Mouse (Mus musculus): Measurements from ENCODE around the gene Sebox. TPM values are rescaled to one million over a fixed set of nuclear protein-coding genes. Genes with fewer than 3 reads are reported as not detected.
A peak's percentile ranks its signal among the peaks of the same experiment; 100 is the strongest.

The Sebox gene
- polyA plus RNA-seq, 1 experiment from 2014 or later, result not detected

DNA sequence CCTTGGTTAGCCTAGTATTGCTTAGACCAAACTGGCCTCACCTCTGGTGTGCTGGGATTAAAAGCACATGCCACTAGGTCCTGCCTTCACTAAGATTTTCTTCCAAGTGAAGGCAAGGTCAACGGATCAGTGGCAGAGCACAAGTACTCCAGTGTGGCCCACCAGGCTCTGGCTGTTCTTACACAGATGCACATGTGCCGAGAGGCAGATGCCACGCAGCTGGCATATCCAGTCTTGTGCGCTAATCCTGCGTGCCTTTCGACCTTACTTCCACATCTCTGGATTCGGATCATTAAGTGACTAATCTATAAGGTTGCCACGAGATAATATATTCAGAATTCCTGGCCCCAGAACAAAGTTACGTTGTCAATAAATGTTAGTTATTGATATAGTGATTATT, 38.1 kb upstream of the Sebox start:
- DNase-seq (ENCODE audit: low spot score) (no peak), ATAC-seq (replicated peaks; ENCODE audit: low FRiP score) (no peak)

DNA sequence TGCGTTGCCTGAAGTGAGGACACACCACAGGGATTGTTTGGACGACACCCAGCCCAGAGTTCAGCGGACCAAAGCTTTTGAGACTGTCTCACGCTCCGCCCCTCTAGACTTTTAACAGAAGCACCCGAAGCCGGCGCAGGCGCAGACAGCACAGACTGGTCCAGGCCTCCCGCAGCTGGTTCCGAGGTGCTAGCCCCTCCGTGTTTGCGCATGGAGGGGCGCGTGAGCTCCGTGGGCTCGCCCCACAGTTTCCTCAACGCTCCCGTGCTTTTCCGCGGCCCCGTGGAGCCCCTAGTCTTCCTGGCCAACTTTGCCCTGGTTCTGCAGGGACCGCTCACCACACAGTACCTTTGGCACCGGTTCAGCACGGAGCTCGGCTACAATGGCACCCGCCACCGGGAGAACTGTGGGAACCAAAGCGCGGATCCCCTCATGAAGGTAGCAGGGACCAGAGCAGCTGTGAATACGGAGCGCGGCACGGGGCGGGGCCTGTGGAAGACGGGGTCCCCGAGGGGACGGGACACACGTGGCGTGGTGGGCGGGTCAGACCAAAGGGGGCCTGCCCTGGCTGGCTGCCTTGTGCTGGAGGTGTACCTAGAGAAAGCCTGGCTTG, 37.6 kb upstream of the Sebox start, which contains the start of gene Slc46a1:
Gene Slc46a1, plus strand, starts transcription at position 130 of the 613 bp plus-strand sequence.
- peaks cover 3% of the 10 kb centered on the region for H3K4me1 ChIP-seq (replicated peaks; ENCODE audit: control insufficient read depth, insufficient read depth, low read length)
- H3K4me2 ChIP-seq (ENCODE audit: low read depth, low read length, severe bottlenecking), result peak within 1 kb of the TSS; percentile 92
- WGBS, result under 1% methylated on average over 41 of the region's 41 CpGs
- peak within 1 kb of the TSS; percentile 78 for H3K4me3 ChIP-seq (ENCODE audit: low read depth, low read length)
- DNase-seq (ENCODE audit: low spot score), result peak; percentile 91
- peak; percentile 93 for ATAC-seq (replicated peaks; ENCODE audit: low FRiP score)
- no peaks in the 10 kb centered on the region for H3K9me3 ChIP-seq (ENCODE audit: control insufficient read depth, low read length)
- H3K36me3 ChIP-seq (ENCODE audit: control insufficient read depth, insufficient read depth, low read length), result no peaks in the 10 kb centered on the region
- no peaks in the 10 kb centered on the region for H3K27me3 ChIP-seq (ENCODE audit: control insufficient read depth, insufficient read depth, low read length)
- peak within 1 kb of the TSS; percentile 67; the same call in 1 of the 2 replicates for H3K27ac ChIP-seq (ENCODE audit: low read depth, low read length)
- peak within 1 kb of the TSS; percentile 85 for H3K9ac ChIP-seq (ENCODE audit: low read length)

More for the DNA sequence above, 38.1 kb upstream of the Sebox start:
- Histone ChIP-seq H3K9me3 (ENCODE audit: control insufficient read depth, low read length) (no peaks in the 10 kb centered on the region), H3K4me2 (ENCODE audit: low read depth, low read length, severe bottlenecking) (peak overlapping the region; percentile 92), H3K27me3 (ENCODE audit: control insufficient read depth, insufficient read depth, low read length) (no peaks in the 10 kb centered on the region), H3K27ac (ENCODE audit: low read depth, low read length) (no peak overlapping the region), H3K4me1 (replicated peaks; ENCODE audit: control insufficient read depth, insufficient read depth, low read length) (peaks cover 3% of the 10 kb centered on the region), H3K9ac (ENCODE audit: low read length) (peak overlapping the region; percentile 85), H3K36me3 (ENCODE audit: control insufficient read depth, insufficient read depth, low read length) (no peaks in the 10 kb centered on the region), H3K4me3 (ENCODE audit: low read depth, low read length) (peak overlapping the region; percentile 78)
- 38% methylated on average over 9 of the region's 9 CpGs for WGBS

DNA sequence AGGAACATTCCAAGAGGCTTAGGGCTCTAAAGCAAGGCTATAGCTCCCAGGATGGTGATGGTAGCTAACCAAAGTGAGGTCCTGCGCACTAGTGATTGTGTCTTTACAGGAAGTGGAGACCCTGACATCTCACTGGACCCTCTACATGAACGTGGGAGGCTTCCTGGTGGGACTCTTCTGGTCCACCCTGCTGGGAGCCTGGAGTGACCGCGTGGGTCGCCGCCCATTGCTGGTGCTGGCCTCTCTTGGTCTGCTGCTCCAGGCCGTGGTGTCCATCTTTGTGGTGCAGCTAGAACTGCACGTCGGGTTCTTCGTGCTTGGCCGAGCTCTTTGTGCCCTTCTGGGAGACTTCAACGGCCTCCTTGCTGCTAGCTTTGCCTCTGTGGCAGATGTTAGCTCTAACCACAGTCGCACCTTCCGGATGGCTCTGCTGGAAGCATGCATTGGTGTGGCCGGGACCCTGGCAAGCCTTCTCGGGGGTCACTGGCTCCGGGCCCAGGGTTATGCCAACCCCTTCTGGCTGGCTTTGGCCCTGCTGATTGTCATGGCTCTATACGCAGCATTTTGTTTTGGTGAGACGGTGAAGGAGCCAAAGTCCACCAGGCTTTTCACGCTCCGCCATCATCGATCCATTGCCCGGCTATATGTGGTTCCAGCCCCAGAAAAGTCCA, 36.9 kb upstream of the Sebox start:
- Histone ChIP-seq H3K27ac (ENCODE audit: low read depth, low read length) (no peak overlapping the region), H3K9ac (ENCODE audit: low read length) (peak overlapping the region; percentile 85), H3K4me3 (ENCODE audit: low read depth, low read length) (peak overlapping the region; percentile 78), H3K27me3 (ENCODE audit: control insufficient read depth, insufficient read depth, low read length) (no peaks in the 10 kb centered on the region), H3K4me1 (replicated peaks; ENCODE audit: control insufficient read depth, insufficient read depth, low read length) (peaks cover 3% of the 10 kb centered on the region), H3K4me2 (ENCODE audit: low read depth, low read length, severe bottlenecking) (peak overlapping the region; percentile 92), H3K36me3 (ENCODE audit: control insufficient read depth, insufficient read depth, low read length) (no peaks in the 10 kb centered on the region), H3K9me3 (ENCODE audit: control insufficient read depth, low read length) (no peaks in the 10 kb centered on the region)
- 0 out of 2 replicates have a peak, but pooled peaks have one; percentile 8 for ATAC-seq (replicated peaks; ENCODE audit: low FRiP score)
- DNase-seq (ENCODE audit: low spot score), result peak; percentile 55
- WGBS, result 57% methylated on average over 23 of the region's 23 CpGs

DNA sequence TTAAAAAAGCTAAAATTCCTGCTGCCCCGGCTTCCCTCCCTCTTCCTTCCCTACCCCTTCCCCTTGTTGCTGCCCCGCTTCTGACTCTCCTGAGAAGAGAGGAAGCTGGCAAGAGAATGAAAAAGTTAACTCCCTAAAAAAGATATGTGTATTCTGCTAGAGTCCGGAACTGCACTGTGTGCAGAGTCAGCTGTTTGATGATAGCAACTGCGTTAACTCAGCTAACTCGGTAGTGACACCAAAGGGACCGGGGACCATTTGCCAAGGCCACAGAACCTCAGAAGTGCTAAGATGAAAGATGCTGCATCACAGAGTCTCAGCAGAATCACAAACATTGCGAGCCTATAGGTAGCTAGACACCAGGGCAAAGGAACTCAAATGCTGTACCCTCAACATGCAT, 35.7 kb upstream of the Sebox start:
- H3K9me3 ChIP-seq (ENCODE audit: control insufficient read depth, low read length), result no peaks in the 10 kb centered on the region
- no peak for ATAC-seq (replicated peaks; ENCODE audit: low FRiP score)
- no peak overlapping the region for H3K9ac ChIP-seq (ENCODE audit: low read length)
- no peak overlapping the region for H3K4me3 ChIP-seq (ENCODE audit: low read depth, low read length)
- DNase-seq (ENCODE audit: low spot score), result no peak
- peaks cover 3% of the 10 kb centered on the region for H3K4me1 ChIP-seq (replicated peaks; ENCODE audit: control insufficient read depth, insufficient read depth, low read length)
- H3K36me3 ChIP-seq (ENCODE audit: control insufficient read depth, insufficient read depth, low read length), result no peaks in the 10 kb centered on the region
- H3K27me3 ChIP-seq (ENCODE audit: control insufficient read depth, insufficient read depth, low read length), result no peaks in the 10 kb centered on the region
- 90% methylated on average over 7 of the region's 7 CpGs for WGBS
- no peak overlapping the region for H3K27ac ChIP-seq (ENCODE audit: low read depth, low read length)
- H3K4me2 ChIP-seq (ENCODE audit: low read depth, low read length, severe bottlenecking), result no peak overlapping the region

DNA sequence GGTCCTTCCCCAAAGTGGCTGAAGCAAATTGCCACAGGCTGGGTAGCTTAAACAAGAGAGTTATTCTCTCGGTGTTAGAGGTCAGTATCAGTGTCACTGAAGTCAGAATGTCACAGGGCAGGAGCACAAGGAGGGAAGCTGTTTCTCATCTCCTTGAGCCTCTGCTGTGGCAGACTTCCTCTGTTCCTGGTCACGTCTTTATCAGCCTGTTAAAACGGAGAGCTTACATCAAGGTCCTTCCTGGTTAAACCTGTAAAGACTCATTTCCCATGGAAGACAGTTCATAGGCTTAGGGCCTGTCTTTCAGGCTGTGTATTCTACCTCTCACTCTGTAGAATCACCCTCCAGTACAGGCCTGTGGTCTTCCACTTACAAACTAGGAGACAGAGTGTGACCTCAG, 35.3 kb upstream of the Sebox start:
- no peak overlapping the region for H3K9ac ChIP-seq (ENCODE audit: low read length)

DNA sequence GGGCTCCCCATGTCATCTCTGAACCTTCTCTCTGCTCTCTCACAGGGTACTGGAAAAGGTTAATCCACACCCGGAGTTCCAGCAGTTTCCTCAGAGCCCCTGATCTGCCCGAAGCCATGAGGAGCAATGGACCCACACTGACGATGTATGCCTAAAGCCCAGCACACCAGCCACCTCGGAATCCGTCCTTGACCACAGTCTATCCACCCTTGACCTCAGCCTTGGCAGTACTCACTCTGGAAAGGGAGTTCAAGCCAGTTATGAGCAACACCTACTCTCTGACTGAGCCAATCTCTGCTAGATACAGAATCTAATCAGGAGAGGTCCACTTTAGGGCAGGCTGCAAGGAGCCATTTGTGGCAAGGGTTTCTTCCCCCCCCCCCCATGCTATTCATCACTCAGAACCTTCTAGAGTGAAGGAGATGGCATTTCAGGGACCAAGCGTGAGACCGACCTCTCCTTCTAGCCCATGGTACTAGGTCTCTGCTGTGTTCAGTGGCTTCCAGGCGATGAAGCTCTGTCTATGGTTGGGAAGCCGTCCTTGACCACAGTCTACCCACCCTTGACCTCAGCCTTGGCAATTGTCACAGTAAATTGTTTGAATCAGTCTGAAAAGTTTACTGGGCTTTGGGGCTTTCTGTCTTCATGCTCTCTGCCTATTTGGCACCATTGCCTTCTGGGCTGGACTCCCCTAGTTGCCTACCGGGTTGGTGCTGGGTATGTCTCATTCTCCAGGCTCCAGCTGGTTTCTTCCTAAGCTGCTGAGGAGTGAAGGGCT, 31.7 kb upstream of the Sebox start:
- 93% methylated on average over 10 of the region's 10 CpGs for WGBS
- H3K4me1 ChIP-seq (replicated peaks; ENCODE audit: control insufficient read depth, insufficient read depth, low read length), result peaks cover under 1% of the 10 kb centered on the region
- no peak for DNase-seq (ENCODE audit: low spot score)
- H3K27me3 ChIP-seq (ENCODE audit: control insufficient read depth, insufficient read depth, low read length), result no peaks in the 10 kb centered on the region
- no peak overlapping the region for H3K4me3 ChIP-seq (ENCODE audit: low read depth, low read length)
- no peaks in the 10 kb centered on the region for H3K36me3 ChIP-seq (ENCODE audit: control insufficient read depth, insufficient read depth, low read length)
- no peak overlapping the region for H3K27ac ChIP-seq (ENCODE audit: low read depth, low read length)
- no peak for ATAC-seq (replicated peaks; ENCODE audit: low FRiP score)
- H3K9me3 ChIP-seq (ENCODE audit: control insufficient read depth, low read length), result no peaks in the 10 kb centered on the region
- no peak overlapping the region for H3K4me2 ChIP-seq (ENCODE audit: low read depth, low read length, severe bottlenecking)
- no peak overlapping the region for H3K9ac ChIP-seq (ENCODE audit: low read length)

More for the DNA sequence above, 35.3 kb upstream of the Sebox start:
- Histone ChIP-seq H3K4me1 (replicated peaks; ENCODE audit: control insufficient read depth, insufficient read depth, low read length) (peaks cover 3% of the 10 kb centered on the region), H3K27me3 (ENCODE audit: control insufficient read depth, insufficient read depth, low read length) (no peaks in the 10 kb centered on the region), H3K27ac (ENCODE audit: low read depth, low read length) (no peak overlapping the region), H3K4me3 (ENCODE audit: low read depth, low read length) (no peak overlapping the region), H3K9me3 (ENCODE audit: control insufficient read depth, low read length) (no peaks in the 10 kb centered on the region), H3K36me3 (ENCODE audit: control insufficient read depth, insufficient read depth, low read length) (no peaks in the 10 kb centered on the region), H3K4me2 (ENCODE audit: low read depth, low read length, severe bottlenecking) (no peak overlapping the region)
- WGBS, result 65% methylated on average over 3 of the region's 3 CpGs
- DNase-seq (ENCODE audit: low spot score) (no peak), ATAC-seq (replicated peaks; ENCODE audit: low FRiP score) (no peak)

DNA sequence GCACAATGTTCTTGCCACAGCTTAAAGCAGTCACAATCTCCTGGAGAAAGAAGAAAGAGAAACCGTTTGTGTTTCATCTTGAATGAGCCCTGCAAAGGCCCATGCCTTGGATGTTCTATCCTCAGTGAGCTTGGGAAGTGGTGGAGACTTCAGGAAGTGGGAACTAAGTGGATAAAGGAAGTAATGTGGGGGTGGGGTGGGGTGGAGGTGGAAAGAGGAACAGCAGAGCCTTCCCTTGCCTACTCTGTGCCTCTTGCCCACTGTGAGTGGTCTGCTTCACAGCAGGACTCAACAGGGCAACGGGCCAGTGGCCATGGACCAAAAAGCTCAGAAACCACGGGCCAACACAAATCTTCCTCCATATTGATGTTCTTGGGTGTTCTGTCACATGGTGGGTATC, 28.0 kb upstream of the Sebox start:
- H3K36me3 ChIP-seq (ENCODE audit: control insufficient read depth, insufficient read depth, low read length), result no peaks in the 10 kb centered on the region

DNA sequence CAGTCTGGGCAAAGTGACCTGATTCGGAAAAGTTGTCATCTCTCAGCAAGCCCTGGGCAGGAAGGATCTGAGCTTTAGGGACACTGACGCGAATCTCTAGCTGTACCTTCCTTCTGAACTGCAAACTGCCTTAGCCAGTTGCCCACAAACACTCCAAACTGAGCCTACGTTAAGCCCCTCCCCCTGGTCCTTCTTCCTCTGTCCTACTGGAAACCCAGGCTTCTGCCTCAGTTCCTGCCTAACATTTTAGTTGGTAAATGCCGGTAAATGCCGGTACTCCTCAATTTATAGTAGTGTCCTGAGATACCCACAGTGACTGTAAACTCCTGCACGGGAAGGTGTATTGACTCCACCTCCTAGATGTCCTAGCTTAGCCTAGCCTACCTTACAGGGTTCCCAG, 19.6 kb upstream of the Sebox start:
- Histone ChIP-seq H3K4me1 (replicated peaks; ENCODE audit: control insufficient read depth, insufficient read depth, low read length) (0 out of 2 replicates have a peak, but pooled peaks cover 3% of the 10 kb centered on the region), H3K27ac (ENCODE audit: low read depth, low read length) (no peak overlapping the region), H3K27me3 (ENCODE audit: control insufficient read depth, insufficient read depth, low read length) (peaks cover 14% of the 10 kb centered on the region), H3K9me3 (ENCODE audit: control insufficient read depth, low read length) (no peaks in the 10 kb centered on the region), H3K4me2 (ENCODE audit: low read depth, low read length, severe bottlenecking) (no peak overlapping the region), H3K4me3 (ENCODE audit: low read depth, low read length) (no peak overlapping the region), H3K36me3 (ENCODE audit: control insufficient read depth, insufficient read depth, low read length) (no peaks in the 10 kb centered on the region), H3K9ac (ENCODE audit: low read length) (no peak overlapping the region)
- WGBS, result 69% methylated on average over 7 of the region's 7 CpGs
- ATAC-seq (replicated peaks; ENCODE audit: low FRiP score) (no peak), DNase-seq (ENCODE audit: low spot score) (no peak)

More for the DNA sequence above, 28.0 kb upstream of the Sebox start:
- Histone ChIP-seq H3K4me2 (ENCODE audit: low read depth, low read length, severe bottlenecking) (no peak overlapping the region), H3K27me3 (ENCODE audit: control insufficient read depth, insufficient read depth, low read length) (no peaks in the 10 kb centered on the region), H3K4me1 (replicated peaks; ENCODE audit: control insufficient read depth, insufficient read depth, low read length) (no peaks in the 10 kb centered on the region), H3K27ac (ENCODE audit: low read depth, low read length) (no peak overlapping the region), H3K4me3 (ENCODE audit: low read depth, low read length) (no peak overlapping the region), H3K9ac (ENCODE audit: low read length) (no peak overlapping the region), H3K9me3 (ENCODE audit: control insufficient read depth, low read length) (no peaks in the 10 kb centered on the region)
- DNase-seq (ENCODE audit: low spot score) (no peak), ATAC-seq (replicated peaks; ENCODE audit: low FRiP score) (no peak)
- WGBS, result 87% methylated on average over 3 of the region's 3 CpGs
